Mouse (Mus musculus) cerebellum, adult 2 months (tissue): ENCODE results near the gene Gzf1.
A peak's percentile ranks its signal among the peaks of the same experiment; 100 is the strongest.

Source experiments
- CTCF ChIP-seq: fragments of 200-500 bp; IDR thresholded peaks from 2 replicates; pipeline ENCODE4 v1.5.1; 2011; ENCODE audit warnings: low read depth, mild to moderate bottlenecking, control low read depth, low read length, moderate library complexity, borderline replicate concordance; ENCODE audit not compliant: insufficient read depth
- POLR2A ChIP-seq: fragments of 200-500 bp; IDR thresholded peaks from 2 replicates; pipeline ENCODE4 v1.6.1; 2011; ENCODE audit warnings: low read length, control low read depth, borderline replicate concordance; ENCODE audit not compliant: insufficient read depth

DNA sequence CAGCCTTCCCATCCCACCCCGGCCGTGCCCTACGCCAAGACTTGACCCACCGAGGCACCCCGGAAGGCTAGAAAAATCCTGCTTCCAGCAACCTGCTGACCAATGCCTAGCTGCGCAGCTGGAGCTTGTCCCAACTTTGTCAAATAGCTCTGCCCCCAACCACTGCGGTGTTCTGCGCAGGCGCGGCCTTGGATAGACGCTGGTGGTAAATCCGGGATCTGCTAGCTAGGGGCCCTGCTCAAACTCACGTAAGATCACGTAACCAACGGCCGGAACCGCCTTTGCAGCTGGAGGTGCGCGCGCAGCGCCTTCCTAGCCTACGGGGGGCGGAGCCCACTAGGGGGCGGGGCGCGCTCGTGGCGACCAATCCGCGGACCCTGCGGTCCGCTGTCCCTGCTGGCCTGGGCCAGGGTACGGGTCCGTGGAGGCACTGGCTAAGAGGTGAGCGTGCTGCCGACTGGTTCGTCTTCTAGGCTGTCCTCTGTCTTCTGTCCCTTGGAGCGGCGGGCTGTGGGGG, at the start of gene Gzf1:
- TF ChIP-seq POLR2A (peak; percentile 74), CTCF (no peak)
